Mouse (Mus musculus): ENCODE measurements around the gene Sh3bgrl3.

DNA sequence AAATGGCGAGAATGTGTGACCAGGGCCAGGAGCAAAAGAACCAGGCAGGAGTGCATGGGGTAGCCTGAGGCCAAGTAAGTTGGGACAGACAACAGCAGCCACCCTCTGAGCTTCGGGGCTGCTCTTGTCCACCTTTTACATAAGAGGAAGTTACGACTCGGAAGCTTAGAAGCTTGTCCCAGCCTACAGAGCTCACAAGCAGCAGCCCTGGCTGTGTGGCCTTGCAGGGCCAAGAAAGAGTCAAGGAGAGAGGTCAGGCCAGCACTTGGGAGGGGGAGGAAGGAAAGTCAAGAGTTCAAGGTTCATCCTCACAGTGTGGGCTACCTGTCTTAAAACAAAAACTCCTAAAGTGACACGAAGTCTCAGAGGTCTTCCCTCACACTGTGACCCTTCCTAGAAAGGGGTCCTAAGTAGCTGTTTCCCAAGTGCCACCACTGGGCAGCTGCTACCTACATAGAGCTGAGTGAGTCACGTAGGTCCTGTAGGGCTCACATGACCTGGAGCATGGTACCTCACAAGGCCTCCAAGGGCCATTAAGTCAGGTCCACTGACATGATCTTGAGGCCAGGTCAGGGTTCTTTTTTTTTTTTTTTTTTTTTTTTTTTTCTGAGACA is 8.3 kb downstream of the Sh3bgrl3 start:
- no peak for TF ChIP-seq POLR2A (IDR thresholded peaks at IDR 0.05; ENCODE audit: insufficient read depth, low read depth, low read length)
- no peak for TF ChIP-seq CTCF (IDR thresholded peaks at IDR 0.05; ENCODE audit: insufficient read depth, low read depth, low read length)

Data from olfactory bulb, adult 2 months (tissue).